Mouse (Mus musculus) MEL (cell line): ENCODE results near the gene Stx1a. TPM values are rescaled to one million over a fixed set of nuclear protein-coding genes. Genes with fewer than 3 reads are reported as not detected.

Experiments
- DNase-seq: peaks from one replicate; pipeline ENCODE4 v3.0.0; 2011; ENCODE audit warnings: low read depth, low spot score
- H3K27ac ChIP-seq: 2 replicates; pipeline ENCODE4 v1.5.1; 2012; ENCODE audit warnings: low read depth, mild to moderate bottlenecking, control low read depth, low read length, moderate library complexity; ENCODE audit not compliant: control insufficient read depth
- H3K27me3 ChIP-seq, 2 experiments: fragments of 150-350 bp in 1 of 2; sonication (generic) in 1 of 2; 2 replicates each; pipeline ENCODE4 v1.6.1; 2012; ENCODE audit warnings: low read length in 2 of 2, mild to moderate bottlenecking in 2 of 2, improper control_type of control experiment in 1 of 2, moderate library complexity in 1 of 2; ENCODE audit not compliant: insufficient read depth in 2 of 2, control insufficient read depth in 1 of 2
- H3K36me3 ChIP-seq, 2 experiments: 2 replicates each; pipeline ENCODE4 v1.6.1; 2012 to 2014; ENCODE audit warnings: low read length in 2 of 2, improper control_type of control experiment in 1 of 2, inconsistent platforms in 1 of 2, mild to moderate bottlenecking in 1 of 2; ENCODE audit not compliant: insufficient read depth in 2 of 2, control insufficient read depth in 1 of 2
- H3K4me1 ChIP-seq, 2 experiments: fragments of 150-350 bp in 1 of 2; sonication (generic) in 1 of 2; 2 replicates each; pipeline ENCODE4 v1.6.1; 2012; ENCODE audit warnings: low read length in 2 of 2, improper control_type of control experiment in 1 of 2, mild to moderate bottlenecking in 1 of 2; ENCODE audit not compliant: insufficient read depth in 2 of 2, control insufficient read depth in 1 of 2
- H3K4me3 ChIP-seq, 2 experiments: fragments of 150-350 bp in 1 of 2; sonication (generic) in 1 of 2; 2 replicates each; pipeline ENCODE4 v1.5.1; 2012; ENCODE audit warnings: low read depth in 2 of 2, low read length in 2 of 2, mild to moderate bottlenecking in 2 of 2, moderate library complexity in 2 of 2, control low read depth in 1 of 2, improper control_type of control experiment in 1 of 2; ENCODE audit not compliant: control insufficient read depth in 1 of 2, insufficient read depth in 1 of 2
- H3K79me2 ChIP-seq: 2 replicates; pipeline ENCODE4 v1.6.1; 2012; ENCODE audit warnings: mild to moderate bottlenecking, low read length, moderate library complexity; ENCODE audit not compliant: control insufficient read depth, poor library complexity, insufficient read depth
- H3K9ac ChIP-seq: 2 replicates; pipeline ENCODE4 v1.6.1; 2012; ENCODE audit warnings: low read depth, mild to moderate bottlenecking, control low read depth, low read length, moderate library complexity; ENCODE audit not compliant: control insufficient read depth, poor library complexity, severe bottlenecking
- H3K9me3 ChIP-seq: fragments of 150-350 bp; sonication (generic); replicated peaks from 2 replicates; pipeline ENCODE4 v1.6.1; 2012; ENCODE audit warnings: mild to moderate bottlenecking, low read length, improper control_type of control experiment, moderate library complexity; ENCODE audit not compliant: insufficient read depth
- BHLHE40 ChIP-seq: IDR thresholded peaks from 2 replicates; pipeline ENCODE4 v1.6.1; 2012; ENCODE audit warnings: low read depth, mild to moderate bottlenecking, inconsistent platforms, low read length, improper control_type of control experiment, borderline replicate concordance
- EP300 ChIP-seq, 2 experiments: IDR thresholded peaks; 2 replicates each; pipeline ENCODE4 v1.6.1; 2011; ENCODE audit warnings: improper control_type of control experiment in 2 of 2, low read length in 2 of 2, low read depth in 1 of 2, mild to moderate bottlenecking in 1 of 2
- GABPA ChIP-seq: IDR thresholded peaks from 2 replicates; pipeline ENCODE4 v1.6.1; 2012; ENCODE audit warnings: low read depth, mild to moderate bottlenecking, inconsistent platforms, low read length, improper control_type of control experiment, moderate library complexity
- GATA1 ChIP-seq: IDR thresholded peaks from 2 replicates; pipeline ENCODE4 v1.6.1; 2011; ENCODE audit warnings: low read depth, low read length, improper control_type of control experiment
- HCFC1 ChIP-seq: IDR thresholded peaks from 2 replicates; pipeline ENCODE4 v1.6.1; 2012; ENCODE audit warnings: low read depth, mild to moderate bottlenecking, inconsistent platforms, low read length, improper control_type of control experiment, moderate library complexity
- KAT2A ChIP-seq: conservative IDR thresholded peaks from 2 replicates; pipeline ENCODE4 v1.6.1; 2012; ENCODE audit warnings: low read depth, low read length, improper control_type of control experiment, inconsistent platforms
- MAX ChIP-seq: IDR thresholded peaks from 2 replicates; pipeline ENCODE4 v1.6.1; 2011; ENCODE audit warnings: low read length, improper control_type of control experiment
- MXI1 ChIP-seq: IDR thresholded peaks from 2 replicates; pipeline ENCODE4 v1.6.1; 2011; ENCODE audit warnings: mild to moderate bottlenecking, low read depth, low read length, improper control_type of control experiment
- MYC ChIP-seq: IDR thresholded peaks from 2 replicates; pipeline ENCODE4 v1.6.1; 2011; ENCODE audit warnings: low read depth, mild to moderate bottlenecking, low read length, improper control_type of control experiment, moderate library complexity
- NELFE ChIP-seq: IDR thresholded peaks from 2 replicates; pipeline ENCODE4 v1.6.1; 2011; ENCODE audit warnings: low read depth, low read length, improper control_type of control experiment
- NRF1 ChIP-seq: IDR thresholded peaks from 2 replicates; pipeline ENCODE4 v1.6.1; 2014; ENCODE audit warnings: low read depth, mild to moderate bottlenecking, inconsistent platforms, low read length, improper control_type of control experiment, moderate library complexity; ENCODE audit not compliant: poor library complexity, insufficient read depth, severe bottlenecking
- POLR2A ChIP-seq, 2 experiments: IDR thresholded peaks; 2 replicates each; pipeline ENCODE4 v1.6.1; 2011 to 2012; ENCODE audit warnings: low read length in 2 of 2, mild to moderate bottlenecking in 2 of 2, control low read depth in 1 of 2, improper control_type of control experiment in 1 of 2, low read depth in 1 of 2, moderate library complexity in 1 of 2; ENCODE audit not compliant: control insufficient read depth in 1 of 2, insufficient read depth in 1 of 2, poor library complexity in 1 of 2
- POLR2AphosphoS2 ChIP-seq: IDR thresholded peaks from 2 replicates; pipeline ENCODE4 v1.6.1; 2011; ENCODE audit warnings: low read length, improper control_type of control experiment
- SIN3A ChIP-seq: IDR thresholded peaks from 2 replicates; pipeline ENCODE4 v1.6.1; 2012; ENCODE audit warnings: low read length, improper control_type of control experiment, inconsistent platforms
- TBP ChIP-seq: IDR thresholded peaks from 2 replicates; pipeline ENCODE4 v1.8.0; 2011; ENCODE audit warnings: low read depth, low read length, improper control_type of control experiment
- TCF12 ChIP-seq: IDR thresholded peaks from 2 replicates; pipeline ENCODE4 v1.6.1; 2014; ENCODE audit warnings: low read depth, mild to moderate bottlenecking, inconsistent platforms, low read length, improper control_type of control experiment, moderate library complexity
- polyA plus RNA-seq, 2 experiments: library from polyadenylated mRNA; stranded (reverse) in 1 of 2; unstranded in 1 of 2; fragments of >175 nt in 1 of 2; fragments of >200 nt in 1 of 2; gene quantifications; 2 replicates each; pipeline versions ENCODE4 v1.2.1 to v1.2.4; 2012; ENCODE audit warnings: low replicate concordance in 2 of 2, low read depth in 1 of 2; ENCODE audit not compliant: insufficient read length in 2 of 2, insufficient read depth in 1 of 2, missing spikeins in 1 of 2
- total RNA-seq: library from RNA; depleted of rRNA; stranded (reverse); fragments of 300-350 nt; gene quantifications from 2 replicates; pipeline ENCODE4 v1.2.3, GENCODE M21; 2012; rRNA removed

The Stx1a gene
- total RNA-seq (3.2 and 3.3 TPM in 2 replicates), polyA plus RNA-seq (1 to 10 TPM in 1 of 2 experiments, not detected in 1; 6.0 TPM)

DNA sequence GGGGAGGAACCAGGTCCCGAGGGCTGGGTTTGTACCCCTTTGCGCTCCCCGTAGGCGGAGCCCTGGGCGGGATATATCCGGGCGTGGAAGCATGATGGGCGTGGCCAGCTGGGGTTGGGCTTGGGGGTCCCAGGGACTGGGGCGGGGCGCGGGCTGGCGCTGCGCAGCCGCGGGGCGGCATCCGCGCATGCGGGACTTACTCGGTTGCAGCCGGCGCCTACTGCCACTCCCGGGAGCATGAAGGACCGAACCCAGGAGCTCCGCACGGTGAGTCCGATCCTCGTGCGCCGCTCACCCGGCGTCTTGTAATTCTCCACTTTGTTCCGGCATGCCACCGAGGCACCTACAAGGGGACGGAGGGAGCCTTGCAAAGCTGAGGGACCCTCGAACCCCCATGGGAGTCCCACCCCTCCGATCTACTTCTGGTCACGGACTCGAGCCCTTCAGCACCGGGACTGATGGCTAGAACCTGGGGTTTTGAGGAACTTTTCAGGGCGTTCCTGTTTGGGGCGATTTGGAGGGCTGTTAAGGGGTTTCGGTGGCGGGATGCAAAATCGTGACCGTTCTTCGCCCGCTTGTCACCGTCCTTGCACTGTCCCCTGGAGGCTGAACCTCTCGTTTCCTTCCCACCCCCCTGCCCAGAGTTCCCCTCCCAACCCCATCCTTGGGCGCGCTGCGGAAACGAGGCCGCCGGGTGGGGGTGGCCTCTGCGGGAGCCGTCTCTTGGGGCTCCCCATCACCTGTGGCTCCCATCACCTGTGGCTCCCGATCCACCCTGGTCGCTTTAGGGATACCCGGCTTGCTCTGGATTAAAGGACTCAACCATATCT is at the start of gene Stx1a:
Gene Stx1a (plus strand): TSS at position 139 of the 830 bp plus-strand sequence.
- peak within 1 kb of the TSS; percentile 80 for H3K9ac ChIP-seq
- H3K4me3 ChIP-seq: peak within 1 kb of the TSS; percentile 82 to 90
- 0 out of 2 replicates have a peak within 1 kb of the TSS, but pooled peaks have one; percentile 28 for H3K27ac ChIP-seq
- H3K27me3 ChIP-seq: no peaks in the 10 kb centered on the region
- TF ChIP-seq NRF1: peak; percentile 94; the same call in 1 of the 2 replicates
- peak; percentile 81 for TF ChIP-seq NELFE
- peak; percentile 27; the same call in 1 of the 2 replicates for TF ChIP-seq TBP
- peak; percentile 47; the same call in 1 of the 2 replicates for TF ChIP-seq TCF12
- TF ChIP-seq POLR2AphosphoS2: peak; percentile 78; the same call in 1 of the 2 replicates
- TF ChIP-seq POLR2A (IDR thresholded peaks at IDR 0.05; ENCODE audit: control insufficient read depth in 1 of 2, insufficient read depth in 1 of 2, low read depth in 1 of 2, low read length in 2 of 2, poor library complexity in 1 of 2): peak; percentile 76 to 81
- TF ChIP-seq MYC: 0 out of 2 replicates have a peak, but pooled peaks have one; percentile 34
- TF ChIP-seq MXI1: peak; percentile 74; the same call in 1 of the 2 replicates
- peak; percentile 33; the same call in 1 of the 2 replicates for TF ChIP-seq MAX
- TF ChIP-seq HCFC1: peak; percentile 58
- no peak for TF ChIP-seq GATA1
- TF ChIP-seq BHLHE40: no peak
- TF ChIP-seq SIN3A: peak; percentile 60; the same call in 1 of the 2 replicates
- TF ChIP-seq GABPA: no peak
- DNase-seq: peak; percentile 95
- no peaks in the 10 kb centered on the region for H3K9me3 ChIP-seq
- H3K36me3 ChIP-seq: peaks cover 0 to 17% of the 10 kb centered on the region in 2 experiments; a peak in 2 of 4 replicates
- peaks cover 10 to 28% of the 10 kb centered on the region in 2 experiments for H3K4me1 ChIP-seq
- H3K79me2 ChIP-seq: peaks cover 2% of the 10 kb centered on the region; the same call in 1 of the 2 replicates

DNA sequence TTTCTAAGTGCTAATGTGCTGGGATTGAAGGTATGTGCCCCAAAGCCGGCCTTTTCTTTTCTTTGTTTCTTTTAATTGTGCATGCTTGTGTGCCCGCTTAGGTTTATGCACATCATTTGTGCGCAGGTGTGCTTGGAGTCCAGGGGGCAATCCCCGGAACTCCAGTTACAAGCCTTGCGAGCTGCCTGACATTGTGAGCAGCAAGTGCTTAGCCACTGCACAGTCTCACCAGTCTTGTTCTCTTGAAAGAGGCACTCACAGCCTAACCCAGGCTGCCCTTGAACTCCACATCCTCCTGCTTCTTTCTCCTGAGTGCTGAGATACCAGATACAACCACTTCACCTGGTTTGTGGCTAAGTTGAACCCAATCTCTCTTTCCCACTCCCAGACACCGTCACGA is 49.8 kb upstream of the Stx1a start:
- Histone ChIP-seq H3K4me1 (peaks cover 10 to 43% of the 10 kb centered on the region in 2 experiments), H3K9ac (peak overlapping the region; percentile 45), H3K4me3 (peak overlapping the region; percentile 45 to 56), H3K79me2 (0 out of 2 replicates have a peak, but pooled peaks cover 2% of the 10 kb centered on the region), H3K27me3 (no peaks in the 10 kb centered on the region), H3K36me3 (peaks cover 0 to 35% of the 10 kb centered on the region in 2 experiments; a peak in 2 of 4 replicates), H3K27ac (peak overlapping the region; percentile 91), H3K9me3 (no peaks in the 10 kb centered on the region)
- TF ChIP-seq KAT2A: no peak
- no peak for TF ChIP-seq EP300 (IDR thresholded peaks at IDR 0.05; ENCODE audit: low read depth in 1 of 2, low read length in 2 of 2)
- TF ChIP-seq GATA1: no peak
- peak; percentile 63 for DNase-seq
